Mouse (Mus musculus): Measurements from ENCODE around the gene Sp4. TPM values are rescaled to one million over a fixed set of nuclear protein-coding genes. Genes with fewer than 3 reads are reported as not detected.
A peak's percentile ranks its signal among the peaks of the same experiment; 100 is the strongest.

The Sp4 gene
- polyA plus RNA-seq, 1 experiment from 2014 or later: 16.8 TPM

DNA sequence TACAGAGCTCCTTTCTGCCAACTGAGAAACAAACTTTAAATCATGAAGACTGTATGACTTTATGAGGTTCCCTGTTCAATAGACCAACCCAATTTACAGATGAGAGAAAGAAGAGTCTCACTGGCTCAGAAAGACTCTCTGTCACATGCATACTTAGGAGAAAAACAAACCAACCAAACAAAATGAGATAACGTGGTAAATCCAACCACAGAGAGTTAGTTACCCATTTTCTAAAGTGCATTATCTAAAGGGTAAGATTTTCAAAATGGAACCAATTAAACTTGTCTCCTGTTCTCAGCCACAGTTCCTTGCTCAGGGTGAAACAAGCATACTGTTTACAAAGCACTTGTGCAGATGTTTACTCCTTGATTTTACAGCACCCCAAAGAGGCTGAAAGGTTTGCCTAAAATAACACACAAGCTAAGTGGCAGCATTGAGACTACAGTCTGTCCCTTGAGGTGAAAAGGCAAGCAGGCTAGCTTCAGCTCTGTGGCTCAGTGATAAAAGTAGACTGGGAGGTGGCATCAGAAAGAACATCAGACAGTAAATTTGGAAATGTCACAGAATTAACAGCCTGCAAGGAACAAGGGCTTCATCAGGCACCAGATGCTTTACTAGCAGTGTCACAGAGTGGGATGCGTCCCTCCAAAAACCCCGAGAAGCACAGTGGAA, 12.7 kb upstream of the Sp4 start:
- no peaks in the 10 kb centered on the region for H3K9me3 ChIP-seq (ENCODE audit: control insufficient read depth, low read length)
- no peaks in the 10 kb centered on the region for H3K27me3 ChIP-seq (ENCODE audit: control insufficient read depth, insufficient read depth, low read length)
- H3K9ac ChIP-seq (ENCODE audit: low read depth, low read length): no peak overlapping the region
- no peak overlapping the region for H3K4me2 ChIP-seq (replicated peaks; ENCODE audit: low read depth, low read length)
- no peak for ATAC-seq (ENCODE audit: low FRiP score)
- WGBS: 79% methylated on average over 3 of the region's 3 CpGs
- no peaks in the 10 kb centered on the region for H3K4me1 ChIP-seq (replicated peaks; ENCODE audit: control insufficient read depth, insufficient read depth, low read length)
- no peak for DNase-seq (ENCODE audit: low spot score)
- no peak overlapping the region for H3K4me3 ChIP-seq (ENCODE audit: low read depth, low read length)
- no peak overlapping the region for H3K27ac ChIP-seq (ENCODE audit: low read depth, low read length)
- no peaks in the 10 kb centered on the region for H3K36me3 ChIP-seq (ENCODE audit: control insufficient read depth, insufficient read depth, low read length)

DNA sequence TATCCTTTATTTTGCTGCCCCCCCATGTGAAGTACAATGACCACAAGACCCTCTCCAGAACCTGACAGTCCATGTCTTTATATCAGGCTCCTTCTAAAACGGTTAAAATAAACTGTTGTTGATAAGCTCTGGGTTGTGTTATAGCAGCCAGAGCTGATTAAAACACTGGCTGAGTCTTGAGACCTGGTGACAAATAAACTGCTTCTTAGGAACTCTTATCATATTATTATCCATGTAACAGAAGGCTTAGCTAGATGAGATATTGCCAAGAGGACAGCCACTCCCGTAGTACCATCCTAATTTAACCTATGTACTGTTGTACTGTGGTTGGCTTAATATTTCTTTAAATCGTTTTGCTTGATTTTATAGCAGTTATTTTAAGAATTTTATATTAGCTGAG, 2.3 kb upstream of the Sp4 start:
- DNase-seq (ENCODE audit: low spot score) (no peak), ATAC-seq (ENCODE audit: low FRiP score) (no peak)
- H3K4me2 ChIP-seq (replicated peaks; ENCODE audit: low read depth, low read length): no peak overlapping the region
- no peaks in the 10 kb centered on the region for H3K36me3 ChIP-seq (ENCODE audit: control insufficient read depth, insufficient read depth, low read length)
- no peak overlapping the region for H3K27ac ChIP-seq (ENCODE audit: low read depth, low read length)
- WGBS: 91% methylated on average over 3 of the region's 3 CpGs
- no peak overlapping the region for H3K4me3 ChIP-seq (ENCODE audit: low read depth, low read length)
- H3K27me3 ChIP-seq (ENCODE audit: control insufficient read depth, insufficient read depth, low read length): no peaks in the 10 kb centered on the region
- peaks cover 2% of the 10 kb centered on the region; the same call in 1 of the 2 replicates for H3K4me1 ChIP-seq (replicated peaks; ENCODE audit: control insufficient read depth, insufficient read depth, low read length)
- H3K9ac ChIP-seq (ENCODE audit: low read depth, low read length): no peak overlapping the region
- no peaks in the 10 kb centered on the region for H3K9me3 ChIP-seq (ENCODE audit: control insufficient read depth, low read length)

DNA sequence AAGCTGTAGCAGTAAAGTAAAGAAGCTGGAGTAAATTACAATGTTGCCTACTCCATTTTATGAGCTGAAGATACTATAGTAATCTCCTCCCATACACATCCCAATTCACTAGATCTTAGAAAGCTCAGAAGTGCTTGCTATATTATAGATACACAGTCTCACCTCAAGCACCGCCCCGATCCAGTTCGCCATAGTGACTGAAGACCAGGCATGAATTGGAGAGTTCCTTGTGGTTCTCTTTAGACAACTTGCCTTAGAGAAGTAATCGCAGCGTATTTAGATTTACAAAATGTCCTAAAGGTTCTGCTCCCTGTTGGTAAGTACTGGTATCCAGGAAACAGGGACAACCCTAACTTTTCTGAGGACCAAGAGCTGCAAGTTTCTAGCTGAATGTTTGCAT, 1.8 kb upstream of the Sp4 start:
- H3K27ac ChIP-seq (ENCODE audit: low read depth, low read length): no peak overlapping the region
- H3K4me2 ChIP-seq (replicated peaks; ENCODE audit: low read depth, low read length): peak overlapping the region; percentile 65; the same call in 1 of the 2 replicates
- WGBS: 95% methylated on average over 5 of the region's 5 CpGs
- H3K36me3 ChIP-seq (ENCODE audit: control insufficient read depth, insufficient read depth, low read length): no peaks in the 10 kb centered on the region
- ATAC-seq (ENCODE audit: low FRiP score) (no peak), DNase-seq (ENCODE audit: low spot score) (no peak)
- H3K9ac ChIP-seq (ENCODE audit: low read depth, low read length): no peak overlapping the region
- peaks cover 3% of the 10 kb centered on the region; the same call in 1 of the 2 replicates for H3K4me1 ChIP-seq (replicated peaks; ENCODE audit: control insufficient read depth, insufficient read depth, low read length)
- no peaks in the 10 kb centered on the region for H3K27me3 ChIP-seq (ENCODE audit: control insufficient read depth, insufficient read depth, low read length)
- no peaks in the 10 kb centered on the region for H3K9me3 ChIP-seq (ENCODE audit: control insufficient read depth, low read length)
- H3K4me3 ChIP-seq (ENCODE audit: low read depth, low read length): peak overlapping the region; percentile 87

DNA sequence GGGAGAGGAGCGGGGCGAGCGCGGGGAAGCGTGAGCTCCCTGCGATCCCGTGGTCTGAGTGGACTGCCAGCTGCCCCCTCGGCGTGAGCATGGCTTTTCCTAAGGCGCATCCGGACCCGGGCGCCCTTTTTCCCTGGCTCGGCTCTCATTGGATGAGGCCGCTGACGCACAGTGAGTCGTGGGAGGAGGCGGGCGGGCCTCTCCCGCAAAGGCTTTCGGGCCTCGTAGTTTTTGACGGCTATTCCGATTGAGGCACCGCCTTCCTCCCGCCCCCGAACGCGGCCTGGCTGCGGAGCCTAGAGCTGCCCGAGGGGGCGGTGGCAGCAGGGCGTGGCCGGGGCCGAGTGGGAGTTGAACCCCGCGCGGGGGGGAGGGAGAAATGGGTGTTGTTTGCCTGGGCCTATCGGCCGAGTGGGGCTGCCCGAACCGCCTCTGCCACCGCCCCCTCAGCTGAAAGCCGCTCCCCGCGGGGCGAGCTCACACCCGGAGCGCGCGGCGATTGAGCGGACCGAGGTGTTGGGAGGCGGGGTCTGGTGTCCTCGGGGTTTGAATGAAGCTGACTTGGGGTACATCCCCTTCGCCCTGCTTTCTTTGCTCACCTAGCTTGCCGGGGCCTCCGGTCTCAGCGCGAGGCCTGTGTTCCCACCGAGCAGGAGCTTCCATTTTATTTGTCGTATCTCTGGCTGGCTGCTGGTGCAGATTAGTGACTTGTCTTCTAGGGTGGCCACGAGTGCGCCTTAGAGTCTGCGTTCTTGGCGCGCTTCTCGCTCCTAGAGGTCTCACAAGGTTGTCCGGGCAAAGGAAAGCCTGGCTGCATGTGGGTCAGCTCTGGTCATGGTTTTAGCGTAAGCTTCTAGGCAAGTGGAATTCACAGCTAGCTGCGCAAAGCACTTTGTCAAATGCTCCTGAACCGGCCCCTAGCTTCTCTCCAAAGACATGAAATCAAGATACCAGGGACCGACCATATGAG, 911 bp upstream of the Sp4 start:
- Histone ChIP-seq H3K9me3 (ENCODE audit: control insufficient read depth, low read length) (no peaks in the 10 kb centered on the region), H3K4me3 (ENCODE audit: low read depth, low read length) (peak overlapping the region; percentile 87), H3K9ac (ENCODE audit: low read depth, low read length) (peak overlapping the region; percentile 82), H3K4me1 (replicated peaks; ENCODE audit: control insufficient read depth, insufficient read depth, low read length) (peaks cover 3% of the 10 kb centered on the region; the same call in 1 of the 2 replicates), H3K27me3 (ENCODE audit: control insufficient read depth, insufficient read depth, low read length) (no peaks in the 10 kb centered on the region), H3K27ac (ENCODE audit: low read depth, low read length) (peak overlapping the region; percentile 97), H3K36me3 (ENCODE audit: control insufficient read depth, insufficient read depth, low read length) (no peaks in the 10 kb centered on the region), H3K4me2 (replicated peaks; ENCODE audit: low read depth, low read length) (peak overlapping the region; percentile 65)
- peak; percentile 98 for DNase-seq (ENCODE audit: low spot score)
- peak; percentile 92 for ATAC-seq (ENCODE audit: low FRiP score)
- under 1% methylated on average over 65 of the region's 74 CpGs for WGBS

DNA sequence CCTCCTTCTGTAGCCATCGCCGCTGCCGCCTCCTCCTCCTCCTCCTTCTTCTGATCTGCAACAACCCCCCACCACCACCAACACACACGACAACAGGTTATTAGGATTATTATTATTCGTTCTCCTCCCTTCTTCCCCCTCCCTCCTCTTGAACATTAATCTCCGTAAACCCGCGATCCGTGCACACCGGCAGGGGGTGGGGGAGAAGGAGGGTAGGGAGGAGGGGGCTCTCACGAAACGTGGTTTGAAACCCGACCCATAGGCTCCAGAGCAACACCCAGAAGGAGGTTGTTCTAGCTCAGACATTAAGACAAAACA, 527 bp downstream of the Sp4 start:
- 0% methylated on average over 10 of the region's 13 CpGs for WGBS
- no peak for DNase-seq (ENCODE audit: low spot score)
- H3K4me2 ChIP-seq (replicated peaks; ENCODE audit: low read depth, low read length): peak overlapping the region; percentile 29
- H3K4me1 ChIP-seq (replicated peaks; ENCODE audit: control insufficient read depth, insufficient read depth, low read length): peaks cover 3% of the 10 kb centered on the region; the same call in 1 of the 2 replicates
- no peaks in the 10 kb centered on the region for H3K9me3 ChIP-seq (ENCODE audit: control insufficient read depth, low read length)
- no peaks in the 10 kb centered on the region for H3K36me3 ChIP-seq (ENCODE audit: control insufficient read depth, insufficient read depth, low read length)
- H3K27me3 ChIP-seq (ENCODE audit: control insufficient read depth, insufficient read depth, low read length): no peaks in the 10 kb centered on the region
- ATAC-seq (ENCODE audit: low FRiP score): no peak
- peak overlapping the region; percentile 87 for H3K4me3 ChIP-seq (ENCODE audit: low read depth, low read length)
- peak overlapping the region; percentile 82 for H3K9ac ChIP-seq (ENCODE audit: low read depth, low read length)
- H3K27ac ChIP-seq (ENCODE audit: low read depth, low read length): peak overlapping the region; percentile 97

DNA sequence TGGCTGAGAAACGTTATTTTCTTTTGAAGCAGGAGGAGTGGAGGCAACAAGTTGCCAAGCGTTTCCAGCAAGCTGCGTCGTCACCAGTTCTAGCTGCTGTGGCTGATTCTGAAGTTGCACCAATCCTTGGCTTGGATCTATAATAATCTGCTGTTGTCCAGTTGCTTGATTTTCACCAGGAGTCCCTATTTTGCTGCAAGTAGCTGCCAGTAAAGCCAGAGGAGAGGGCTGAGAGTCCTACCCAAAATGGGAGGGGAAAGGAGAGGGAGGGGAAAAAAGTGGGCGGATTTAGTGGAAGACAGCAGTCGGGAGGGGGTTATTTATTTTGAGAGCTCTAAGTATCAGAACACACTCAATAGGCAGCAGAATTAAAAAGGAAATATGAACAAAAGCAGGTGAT, 1.3 kb downstream of the Sp4 start:
- DNase-seq (ENCODE audit: low spot score) (peak; percentile 30), ATAC-seq (ENCODE audit: low FRiP score) (no peak)
- H3K9me3 ChIP-seq (ENCODE audit: control insufficient read depth, low read length): no peaks in the 10 kb centered on the region
- 36% methylated on average over 6 of the region's 6 CpGs for WGBS
- H3K27ac ChIP-seq (ENCODE audit: low read depth, low read length): no peak overlapping the region
- H3K9ac ChIP-seq (ENCODE audit: low read depth, low read length): no peak overlapping the region
- H3K4me1 ChIP-seq (replicated peaks; ENCODE audit: control insufficient read depth, insufficient read depth, low read length): peaks cover 3% of the 10 kb centered on the region; the same call in 1 of the 2 replicates
- peak overlapping the region; percentile 87; the same call in 1 of the 2 replicates for H3K4me3 ChIP-seq (ENCODE audit: low read depth, low read length)
- H3K4me2 ChIP-seq (replicated peaks; ENCODE audit: low read depth, low read length): peak overlapping the region; percentile 23
- H3K36me3 ChIP-seq (ENCODE audit: control insufficient read depth, insufficient read depth, low read length): no peaks in the 10 kb centered on the region
- no peaks in the 10 kb centered on the region for H3K27me3 ChIP-seq (ENCODE audit: control insufficient read depth, insufficient read depth, low read length)

- DNase-seq (ENCODE audit: low spot score) (no peak), ATAC-seq (ENCODE audit: low FRiP score) (no peak)
- no peaks in the 10 kb centered on the region for H3K27me3 ChIP-seq (ENCODE audit: control insufficient read depth, insufficient read depth, low read length)
- WGBS: 82% methylated on average over 9 of the region's 9 CpGs
- H3K9me3 ChIP-seq (ENCODE audit: control insufficient read depth, low read length): no peaks in the 10 kb centered on the region
- no peak overlapping the region for H3K4me2 ChIP-seq (replicated peaks; ENCODE audit: low read depth, low read length)
- H3K36me3 ChIP-seq (ENCODE audit: control insufficient read depth, insufficient read depth, low read length): no peaks in the 10 kb centered on the region
- no peak overlapping the region; the same call in 1 of the 2 replicates for H3K9ac ChIP-seq (ENCODE audit: low read depth, low read length)
- H3K4me1 ChIP-seq (replicated peaks; ENCODE audit: control insufficient read depth, insufficient read depth, low read length): peaks cover 3% of the 10 kb centered on the region; the same call in 1 of the 2 replicates
- no peak overlapping the region for H3K4me3 ChIP-seq (ENCODE audit: low read depth, low read length)
- H3K27ac ChIP-seq (ENCODE audit: low read depth, low read length): no peak overlapping the region
These were observed 2.1 kb downstream of the Sp4 start for GRCm38 (mm10) chr12:118299172-118299571.

GRCm38 (mm10) chr12:118298516-118298915, 2.7 kb downstream of the Sp4 start:
- WGBS: 93% methylated on average over 2 of the region's 2 CpGs
- ATAC-seq (ENCODE audit: low FRiP score) (no peak), DNase-seq (ENCODE audit: low spot score) (no peak)
- H3K27me3 ChIP-seq (ENCODE audit: control insufficient read depth, insufficient read depth, low read length): no peaks in the 10 kb centered on the region
- H3K27ac ChIP-seq (ENCODE audit: low read depth, low read length): no peak overlapping the region
- no peak overlapping the region for H3K4me3 ChIP-seq (ENCODE audit: low read depth, low read length)
- H3K4me1 ChIP-seq (replicated peaks; ENCODE audit: control insufficient read depth, insufficient read depth, low read length): peaks cover 3% of the 10 kb centered on the region; the same call in 1 of the 2 replicates
- H3K4me2 ChIP-seq (replicated peaks; ENCODE audit: low read depth, low read length): peak overlapping the region; percentile 8; the same call in 1 of the 2 replicates
- H3K36me3 ChIP-seq (ENCODE audit: control insufficient read depth, insufficient read depth, low read length): no peaks in the 10 kb centered on the region
- H3K9me3 ChIP-seq (ENCODE audit: control insufficient read depth, low read length): no peaks in the 10 kb centered on the region
- no peak overlapping the region; the same call in 1 of the 2 replicates for H3K9ac ChIP-seq (ENCODE audit: low read depth, low read length)
